Mouse (Mus musculus) erythroblast, embryonic 14.5 days (primary cell): ENCODE results near the gene Snx11. TPM values are rescaled to one million over a fixed set of nuclear protein-coding genes. Genes with fewer than 3 reads are reported as not detected.
"Not testable (repeated sequence)": the region's sequence is repeated elsewhere in the genome, so short reads cannot be mapped to it uniquely, and the experiment has no call there.

Experiments
- H3K27me3 ChIP-seq: 2 replicates; pipeline ENCODE4 v1.6.1; 2012; ENCODE audit warnings: inconsistent platforms; ENCODE audit not compliant: control insufficient read depth
- H3K36me3 ChIP-seq: 2 replicates; pipeline ENCODE4 v1.6.1; 2012; ENCODE audit warnings: mild to moderate bottlenecking, inconsistent platforms; ENCODE audit not compliant: control insufficient read depth
- H3K4me1 ChIP-seq: 2 replicates; pipeline ENCODE4 v1.6.1; 2012; ENCODE audit warnings: inconsistent platforms; ENCODE audit not compliant: control insufficient read depth
- H3K4me3 ChIP-seq: replicated peaks from 2 replicates; pipeline ENCODE3; 2012; ENCODE audit warnings: moderate library complexity, mild to moderate bottlenecking, inconsistent platforms
- H3K9me3 ChIP-seq: 2 replicates; pipeline ENCODE4 v1.6.1; 2012; ENCODE audit warnings: low read length, inconsistent platforms, mixed read lengths; ENCODE audit not compliant: control insufficient read depth
- GATA1 ChIP-seq: IDR thresholded peaks from 2 replicates; pipeline ENCODE4 v1.6.1; 2012; ENCODE audit warnings: low read length, inconsistent platforms, mixed read lengths
- TAL1 ChIP-seq: IDR thresholded peaks from 3 replicates; pipeline ENCODE4 v1.6.1; 2012; ENCODE audit warnings: low read length, inconsistent platforms, mixed read lengths
- polyA plus RNA-seq: library from polyadenylated mRNA; stranded (reverse); fragments of >175 nt; gene quantifications from 2 replicates; pipeline ENCODE4 v1.2.3, GENCODE M21; 2012

Gene Snx11
- polyA plus RNA-seq, 1 experiment: 1.4 TPM

DNA sequence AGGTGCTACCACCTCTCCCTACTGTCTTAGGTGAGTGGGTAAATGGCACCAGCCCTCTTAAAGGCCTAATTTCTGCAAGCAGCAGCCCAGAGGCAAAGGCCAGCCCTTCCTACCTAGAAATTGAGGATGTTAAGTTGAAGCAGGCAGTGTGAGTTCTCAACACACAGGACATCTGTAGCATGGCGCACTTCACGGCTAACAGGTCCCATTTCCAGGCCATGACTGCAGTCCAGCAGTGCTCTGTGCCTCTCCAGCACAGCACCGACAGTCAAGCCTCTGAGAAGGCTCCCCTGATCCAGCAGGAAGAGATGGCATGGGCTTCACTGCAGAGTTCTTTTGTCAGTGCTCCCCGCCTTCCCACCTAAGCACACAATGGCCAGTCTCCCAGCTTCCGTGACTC lies 39.6 kb upstream of the Snx11 start:
- Histone ChIP-seq H3K27me3 (no peaks in the 10 kb centered on the region), H3K4me3 (no peak overlapping the region), H3K4me1 (no peaks in the 10 kb centered on the region), H3K36me3 (peaks cover 92% of the 10 kb centered on the region), H3K9me3 (no peaks in the 10 kb centered on the region)
- TF ChIP-seq TAL1 (no peak), GATA1 (no peak)

DNA sequence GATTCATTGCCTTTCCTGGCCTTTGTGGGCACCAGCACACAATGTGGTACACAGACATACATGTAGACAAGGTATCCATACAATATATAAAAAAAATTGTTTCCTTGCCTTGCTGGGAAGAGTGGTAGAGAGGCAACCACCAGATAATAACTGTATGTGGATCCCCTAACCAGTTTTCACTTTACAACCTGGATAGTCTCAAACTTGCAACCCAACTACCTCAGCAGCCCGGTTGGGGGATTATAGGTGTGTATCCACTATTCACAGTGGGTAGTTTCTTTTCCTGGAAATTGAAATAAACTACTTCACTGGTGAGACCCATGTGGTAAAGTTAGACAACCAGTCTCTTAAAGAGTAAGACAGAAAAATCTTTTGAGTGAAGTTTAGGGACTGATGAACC lies 39.1 kb upstream of the Snx11 start:
- Histone ChIP-seq H3K36me3 (peaks cover 92% of the 10 kb centered on the region), H3K4me1 (no peaks in the 10 kb centered on the region), H3K27me3 (no peaks in the 10 kb centered on the region), H3K4me3 (no peak overlapping the region), H3K9me3 (no peaks in the 10 kb centered on the region)
- no peak for TF ChIP-seq GATA1

- no peaks in the 10 kb centered on the region for H3K9me3 ChIP-seq
- peaks cover 92% of the 10 kb centered on the region for H3K36me3 ChIP-seq
- H3K4me1 ChIP-seq: no peaks in the 10 kb centered on the region
- no peaks in the 10 kb centered on the region for H3K27me3 ChIP-seq
- TF ChIP-seq TAL1 (no peak), GATA1 (no peak)
- H3K4me3 ChIP-seq: no peak overlapping the region
Measured at GRCm38 (mm10) chr11:96815895-96816294, 38.5 kb upstream of the Snx11 start.

DNA sequence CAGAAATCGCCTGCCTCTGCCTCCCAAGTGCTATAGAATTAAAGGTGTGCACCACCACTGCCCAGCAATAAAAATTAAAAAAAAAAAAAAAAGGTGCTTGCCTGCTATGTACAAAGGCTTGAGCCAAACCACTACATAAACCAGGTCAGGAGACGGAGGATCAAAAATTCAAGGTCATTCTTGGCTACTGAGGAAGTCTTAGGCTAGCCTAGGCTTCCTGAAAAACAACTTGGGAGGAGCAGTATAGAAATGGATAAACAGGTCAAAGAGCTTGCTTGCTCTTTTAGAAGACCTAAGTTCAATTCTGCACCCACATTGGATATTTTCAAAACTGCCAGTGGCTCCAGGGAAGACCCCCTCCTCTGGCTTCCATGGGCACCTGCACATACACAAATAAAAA lies 37.1 kb upstream of the Snx11 start:
- Histone ChIP-seq H3K27me3 (no peaks in the 10 kb centered on the region), H3K9me3 (no peaks in the 10 kb centered on the region), H3K4me3 (no peak overlapping the region), H3K36me3 (peaks cover 90% of the 10 kb centered on the region), H3K4me1 (no peaks in the 10 kb centered on the region)
- no peak for TF ChIP-seq TAL1
- no peak for TF ChIP-seq GATA1

DNA sequence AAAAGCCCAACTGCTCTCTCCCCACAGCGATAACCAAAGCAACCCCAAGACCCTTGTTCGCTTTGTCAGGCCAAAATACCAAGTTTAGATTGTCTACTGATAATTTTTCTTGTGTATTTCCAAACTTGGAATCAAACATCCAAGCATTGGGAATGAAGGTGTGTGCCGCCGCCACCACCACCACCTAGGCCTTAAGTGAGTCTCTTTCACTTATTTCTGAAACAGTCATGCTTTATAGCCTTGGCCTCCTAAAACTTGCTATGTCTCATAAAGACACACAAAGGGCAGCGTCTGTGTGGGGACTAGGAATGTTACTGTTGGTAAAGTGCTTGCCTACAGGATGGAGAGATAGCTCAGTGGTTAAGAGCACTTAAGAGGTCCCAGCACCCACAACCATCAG lies 36.6 kb upstream of the Snx11 start:
- Histone ChIP-seq H3K36me3 (peaks cover 90% of the 10 kb centered on the region), H3K9me3 (no peaks in the 10 kb centered on the region), H3K27me3 (no peaks in the 10 kb centered on the region), H3K4me1 (no peaks in the 10 kb centered on the region), H3K4me3 (no peak overlapping the region)
- TF ChIP-seq GATA1: no peak
- TF ChIP-seq TAL1: no peak

DNA sequence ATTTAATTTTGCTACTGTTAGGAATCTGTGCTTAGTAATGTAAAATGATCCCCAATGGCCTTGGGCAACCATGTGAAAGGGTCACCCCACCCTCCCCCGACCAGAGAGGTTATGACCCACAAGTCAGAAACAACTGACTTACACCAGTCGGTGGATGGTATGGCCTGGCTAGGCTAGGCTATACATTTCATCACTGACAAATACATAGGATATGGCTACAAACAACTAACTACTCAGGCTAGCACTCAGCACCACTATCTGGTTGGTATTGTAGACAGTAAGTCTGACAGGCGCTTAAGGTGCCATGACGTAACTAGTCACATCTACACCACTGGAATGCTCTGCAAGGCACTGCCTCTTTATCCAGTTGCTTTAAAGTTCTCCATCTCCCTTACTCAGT lies 36.1 kb upstream of the Snx11 start:
- peaks cover 90% of the 10 kb centered on the region for H3K36me3 ChIP-seq
- no peaks in the 10 kb centered on the region for H3K27me3 ChIP-seq
- no peak for TF ChIP-seq TAL1
- TF ChIP-seq GATA1: no peak
- no peak overlapping the region for H3K4me3 ChIP-seq
- no peaks in the 10 kb centered on the region for H3K9me3 ChIP-seq
- no peaks in the 10 kb centered on the region for H3K4me1 ChIP-seq

DNA sequence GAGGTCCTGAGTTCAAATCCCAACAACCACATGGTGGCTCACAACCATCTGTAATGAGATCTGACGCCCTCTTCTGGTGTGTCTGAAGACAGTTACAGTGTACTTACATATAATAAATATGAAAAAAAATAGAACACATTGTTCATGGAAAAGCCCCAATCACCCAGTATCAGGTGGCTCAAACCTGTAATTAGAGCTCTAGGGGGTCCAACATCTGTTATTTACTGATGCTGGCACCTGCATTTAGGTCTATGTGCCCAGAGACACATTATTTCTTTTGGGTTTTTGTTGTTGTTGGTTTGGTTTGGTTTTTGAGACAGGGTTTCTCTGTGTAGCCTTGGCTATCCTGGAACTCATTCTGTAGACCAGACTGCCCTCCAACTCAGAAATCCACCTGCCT lies 33.8 kb upstream of the Snx11 start:
- not testable (repeated sequence) for H3K4me3 ChIP-seq, H3K27me3 ChIP-seq, H3K4me1 ChIP-seq, H3K9me3 ChIP-seq
- H3K36me3 ChIP-seq: peaks cover 89% of the 10 kb centered on the region

DNA sequence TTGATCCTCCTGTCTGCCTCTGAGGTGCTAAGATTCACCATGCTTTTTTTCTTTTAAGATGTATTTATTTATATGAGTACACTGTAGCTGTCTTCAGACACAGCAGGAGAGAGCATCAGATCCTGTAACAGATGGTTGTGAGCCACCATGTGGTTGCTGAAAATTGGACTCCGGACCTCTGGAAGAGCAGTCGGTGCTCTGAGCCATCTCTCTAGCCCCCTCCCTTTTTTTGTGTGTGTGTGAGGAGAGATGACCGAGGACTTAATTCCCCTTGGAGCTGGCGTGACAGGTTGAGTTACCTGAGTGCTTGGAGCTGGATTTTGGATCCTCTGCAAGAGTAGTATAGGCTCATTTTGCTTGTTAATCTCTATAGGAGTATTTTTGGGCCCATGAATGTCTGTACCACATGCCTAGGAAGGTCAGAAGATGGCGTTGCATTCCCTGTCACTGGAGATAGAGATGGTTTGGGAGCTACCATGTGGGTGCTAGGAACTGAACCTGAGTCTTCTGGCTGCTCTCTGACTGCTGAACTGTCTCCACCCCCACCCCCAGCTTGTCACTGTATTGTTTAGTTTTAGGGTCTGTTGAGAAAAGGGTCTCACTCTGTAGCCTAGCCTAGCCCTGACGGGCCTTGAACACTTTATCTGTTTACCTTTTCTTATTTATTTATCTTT lies 32.3 kb upstream of the Snx11 start:
- no peak for TF ChIP-seq TAL1
- no peak for TF ChIP-seq GATA1
- Histone ChIP-seq H3K4me3 (no peak overlapping the region), H3K4me1 (no peaks in the 10 kb centered on the region), H3K36me3 (peaks cover 91% of the 10 kb centered on the region), H3K9me3 (no peaks in the 10 kb centered on the region), H3K27me3 (no peaks in the 10 kb centered on the region)

DNA sequence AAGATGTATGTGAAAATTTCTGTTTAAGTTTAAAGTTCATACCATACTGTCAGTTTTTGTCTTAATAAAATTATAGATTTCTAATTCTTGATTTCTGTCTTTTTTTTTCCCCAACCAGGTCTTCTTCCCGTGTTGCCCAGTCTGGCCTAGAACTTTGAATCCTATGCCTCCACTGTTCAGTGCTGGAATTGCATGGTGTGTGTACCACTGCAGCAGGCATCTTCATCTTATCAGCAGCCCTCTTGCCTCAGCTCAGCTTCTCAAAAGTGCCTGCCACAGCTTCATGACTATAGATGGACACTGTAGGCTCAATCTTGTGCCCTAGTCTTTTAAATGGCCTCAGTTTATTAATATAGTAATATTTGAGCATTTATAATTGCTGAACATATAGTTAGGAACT lies 30.7 kb upstream of the Snx11 start:
- TF ChIP-seq GATA1 (no peak), TAL1 (no peak)
- H3K36me3 ChIP-seq: peaks cover 95% of the 10 kb centered on the region
- H3K9me3 ChIP-seq: no peaks in the 10 kb centered on the region
- H3K4me1 ChIP-seq: no peaks in the 10 kb centered on the region
- H3K27me3 ChIP-seq: no peaks in the 10 kb centered on the region
- H3K4me3 ChIP-seq: no peak overlapping the region

- Histone ChIP-seq H3K27me3 (no peaks in the 10 kb centered on the region), H3K36me3 (peaks cover 98% of the 10 kb centered on the region), H3K9me3 (no peaks in the 10 kb centered on the region), H3K4me1 (no peaks in the 10 kb centered on the region), H3K4me3 (no peak overlapping the region)
- no peak for TF ChIP-seq TAL1
- no peak for TF ChIP-seq GATA1
Measured at GRCm38 (mm10) chr11:96805606-96806005, 28.2 kb upstream of the Snx11 start.
